Comparison of ENCODE assay signal across 24 mouse cellular contexts in the genomic region with DNA sequence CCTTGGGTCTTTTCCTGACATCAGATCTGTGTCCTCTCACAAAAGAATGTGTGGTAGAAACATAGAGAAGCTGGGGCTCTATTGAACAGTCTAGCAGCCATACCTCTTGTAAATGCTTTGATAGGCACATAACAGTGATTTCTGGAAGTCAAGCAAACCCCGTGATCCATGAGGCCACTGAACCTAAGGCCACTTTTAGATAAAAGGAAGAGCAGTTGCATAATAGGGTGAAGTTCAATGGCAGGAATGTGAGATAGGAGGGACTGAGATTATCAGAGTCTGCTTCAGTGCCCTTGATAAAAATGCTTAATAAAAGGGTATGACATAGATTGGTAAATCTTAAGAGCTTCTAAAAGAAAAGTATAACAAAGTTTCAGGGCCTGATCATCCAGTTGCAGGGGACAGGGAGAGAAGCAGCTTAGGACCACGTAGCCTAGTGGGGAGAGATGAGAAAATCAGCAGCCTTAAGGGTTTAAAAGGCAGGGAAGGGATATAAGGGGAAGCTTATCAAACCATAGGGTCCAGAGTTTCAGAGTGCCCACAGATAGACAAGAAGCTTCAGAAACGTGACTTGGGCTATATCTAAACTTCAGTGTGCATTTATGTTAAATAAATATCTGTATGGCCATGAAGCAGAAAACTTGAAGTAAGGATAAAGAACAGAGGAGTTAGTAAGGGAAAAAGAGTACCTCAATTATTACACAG. TPM values are rescaled to one million over a fixed set of nuclear protein-coding genes. Genes with fewer than 3 reads are reported as not detected.
"Had no signal": no experiment of that assay in that cellular context is flagged by ENCODE, and none has a peak within 500 bp of the region (broad histone marks: within the 10 kb centered on the region; RNA-seq: fewer than 3 reads in every experiment).

No protein-coding gene starts in this region.

- ATAC-seq: midbrain, embryonic 16.5 days had no signal

- H3K9me3 ChIP-seq: midbrain, embryonic 10.5 days; midbrain, embryonic 12.5 days; neural tube, embryonic 13.5 days; neural tube, embryonic 15.5 days had no signal

- H3K4me2 ChIP-seq: lung, embryonic 14.5 days; midbrain, embryonic 12.5 days; neural tube, embryonic 13.5 days; neural tube, embryonic 15.5 days had no signal

- DNase-seq: lung, adult 18-20 months; lung, embryonic 14.5 days; lung, postnatal 10 days; lung, postnatal 4 days; midbrain, embryonic 14.5 days; retina, postnatal 1 day; right cerebral cortex, adult 18-20 months; right cerebral cortex, postnatal 25 days; right cerebral cortex, postnatal 4 days; spleen, adult 18-20 months; thymus, adult 18-20 months; thymus, postnatal 14 days; thymus, postnatal 36 days had no signal

- H3K36me3 ChIP-seq: midbrain, embryonic 10.5 days; midbrain, embryonic 12.5 days; neural tube, embryonic 13.5 days; neural tube, embryonic 15.5 days had no signal

- H3K4me3 ChIP-seq: midbrain, embryonic 10.5 days; midbrain, embryonic 12.5 days; myocyte; neural tube, embryonic 13.5 days; neural tube, embryonic 15.5 days had no signal

- H3K27ac ChIP-seq: midbrain, embryonic 10.5 days; midbrain, embryonic 12.5 days; neural tube, embryonic 13.5 days; neural tube, embryonic 15.5 days had no signal

- H3K9ac ChIP-seq: lung, embryonic 14.5 days; midbrain, embryonic 12.5 days; neural tube, embryonic 13.5 days; neural tube, embryonic 15.5 days had no signal

- H3K4me1 ChIP-seq: midbrain, embryonic 10.5 days; midbrain, embryonic 12.5 days; neural tube, embryonic 13.5 days; neural tube, embryonic 15.5 days had no signal

- H3K27me3 ChIP-seq: midbrain, embryonic 12.5 days; neural tube, embryonic 13.5 days; neural tube, embryonic 15.5 days had no signal

RNA-seq across cellular contexts. Expression of gene Gabra5, which starts 51.0 kb away (rescaled TPM):
- total RNA-seq: megakaryocyte, adult 5-6 weeks; megakaryocyte-erythroid progenitor cell, adult 5-6 weeks had no signal
- polyA plus RNA-seq: lung, embryonic 16.5 days; myocyte; small intestine, adult 2 months; urinary bladder, adult 2 months had no signal
